Mouse (Mus musculus) mouse embryonic stem cell (cell line): ENCODE results near the gene Ino80d.

ENCODE experiments used
- in situ Hi-C, 2 experiments: fragments of 300-500 bp; cut with MboI; formaldehyde crosslinking; loops; 1 replicate in 1 of 2; 3 replicates in 1 of 2; pipeline ENCODE4 v1.14.3; 2019 to 2020; ENCODE audit warnings: low sequenced_read_pairs in 2 of 2, low pct_unique_long_range_greater_than_20kb in 1 of 2, mixed read lengths in 1 of 2; ENCODE audit not compliant: unreplicated experiment in 1 of 2

Ino80d gene

GRCm38 (mm10) chr1:63114136-63114781, at the start of gene Ino80d:
Ino80d (minus strand) TSS chr1:63114667.
- in situ Hi-C loops = no loop called here

GRCm38 (mm10) chr1:63140231-63140630, 25.8 kb upstream of the Ino80d start:
- in situ Hi-C loops = loop anchor here in 1 of 2 experiments (25.0 kb wide), 1 partner anchor 378 kb away; no protein-coding TSS in a partner anchor

DNA sequence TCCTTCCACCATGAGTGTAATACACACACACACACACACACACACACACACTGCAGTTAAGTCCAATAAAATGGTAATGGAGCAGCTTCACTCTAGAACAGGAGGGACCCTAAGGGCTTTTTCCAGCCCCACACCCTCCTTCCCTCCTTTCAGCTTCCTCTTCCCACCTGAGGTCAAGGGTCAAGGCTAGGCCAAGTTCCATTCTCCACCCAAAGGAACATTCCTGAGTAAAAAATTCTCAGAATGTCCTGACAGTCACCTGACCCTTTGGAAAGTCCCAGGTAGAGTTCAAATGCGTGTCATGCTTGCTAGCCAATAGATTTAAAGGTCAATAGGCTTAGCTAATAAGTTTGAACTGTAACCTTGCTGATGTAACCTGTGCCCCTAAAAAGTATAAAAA, 24.1 kb upstream of the Ino80d start:
- in situ Hi-C loops = loop anchor here in 1 of 2 experiments (25.0 kb wide), 1 partner anchor 376 kb away; no protein-coding TSS in a partner anchor

- in situ Hi-C loops = loop anchor here in 1 of 2 experiments (25.0 kb wide), 1 partner anchor 376 kb away; no protein-coding TSS in a partner anchor
These were observed 23.5 kb upstream of the Ino80d start for GRCm38 (mm10) chr1:63137971-63138370.

GRCm38 (mm10) chr1:63134530-63134929, 20.1 kb upstream of the Ino80d start:
- in situ Hi-C loops = loop anchor here in 1 of 2 experiments (25.0 kb wide), 1 partner anchor 372 kb away; no protein-coding TSS in a partner anchor

DNA sequence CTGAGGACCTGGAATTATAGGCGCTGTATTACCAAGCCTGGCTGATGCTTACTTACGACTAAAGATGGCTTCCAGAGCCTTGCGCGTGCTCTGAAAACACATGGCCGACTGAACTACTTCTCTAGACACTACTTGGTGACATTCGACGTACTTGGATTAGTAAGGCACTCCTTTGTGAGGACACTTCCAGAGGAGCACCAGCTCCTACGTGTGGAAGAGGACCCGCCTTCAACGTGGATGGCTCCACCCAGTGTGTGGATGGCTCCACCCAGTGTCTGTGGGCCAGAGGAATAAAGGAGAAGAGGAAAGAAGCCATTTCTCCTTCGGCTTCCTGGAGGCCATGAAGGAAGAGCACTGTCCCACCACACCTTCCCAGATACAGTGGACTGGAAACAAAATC, 17.3 kb upstream of the Ino80d start:
- in situ Hi-C loops = loop anchor here in 1 of 2 experiments (25.0 kb wide), 1 partner anchor 369 kb away; no protein-coding TSS in a partner anchor

GRCm38 (mm10) chr1:63130883-63131282, 16.4 kb upstream of the Ino80d start:
- in situ Hi-C loops = loop anchor here in 1 of 2 experiments (25.0 kb wide), 1 partner anchor 369 kb away; no protein-coding TSS in a partner anchor

- in situ Hi-C loops = loop anchor here in 1 of 2 experiments (25.0 kb wide), 1 partner anchor 368 kb away; no protein-coding TSS in a partner anchor
These were observed 15.6 kb upstream of the Ino80d start for GRCm38 (mm10) chr1:63129857-63130690.

DNA sequence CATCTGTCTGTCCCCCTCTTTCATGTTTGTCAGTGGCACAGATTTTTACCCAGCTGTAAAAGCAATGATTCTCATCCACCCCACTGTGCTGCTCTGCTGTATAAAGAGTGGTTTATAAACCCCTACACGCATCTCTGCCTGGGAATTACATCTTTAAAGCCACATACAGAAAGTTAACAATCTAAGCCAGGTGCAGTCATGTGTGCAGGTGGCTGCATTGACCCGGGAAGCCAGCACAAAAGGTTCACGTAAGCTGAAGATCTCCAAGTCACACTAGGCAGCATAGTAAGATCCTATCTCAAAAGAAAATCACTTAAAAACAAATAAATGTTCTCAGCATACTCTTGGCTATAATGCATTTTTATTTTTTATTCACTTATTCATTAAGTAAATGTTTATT, 14.8 kb upstream of the Ino80d start:
- in situ Hi-C loops = loop anchor here in 1 of 2 experiments (25.0 kb wide), 1 partner anchor 367 kb away; no protein-coding TSS in a partner anchor

DNA sequence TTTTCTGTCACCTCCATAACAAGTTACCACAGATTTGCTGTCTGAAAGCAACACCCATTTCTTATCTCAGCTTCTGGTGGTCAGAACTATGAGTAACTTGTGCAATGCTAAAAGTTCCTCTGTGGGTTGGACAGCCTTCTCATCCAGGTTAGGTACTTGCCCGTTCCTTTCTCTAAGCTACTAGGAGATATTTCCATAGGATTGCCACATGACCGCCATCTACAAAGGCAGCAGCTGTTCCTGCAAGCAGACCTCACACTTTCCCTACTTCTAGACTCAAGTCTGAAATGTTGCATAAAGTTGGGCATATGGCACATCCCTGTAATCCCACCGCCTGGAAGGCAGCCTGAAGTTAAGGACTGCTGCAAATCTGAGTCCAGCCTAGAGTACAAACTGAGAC, 11.7 kb upstream of the Ino80d start:
- in situ Hi-C loops = loop anchor here in 1 of 2 experiments (25.0 kb wide), 1 partner anchor 364 kb away; no protein-coding TSS in a partner anchor

GRCm38 (mm10) chr1:63123823-63124450, 9.5 kb upstream of the Ino80d start:
- in situ Hi-C loops = no loop called here

GRCm38 (mm10) chr1:63122005-63122404, 7.5 kb upstream of the Ino80d start:
- in situ Hi-C loops = no loop called here

- in situ Hi-C loops = no loop called here
These were observed 5.9 kb upstream of the Ino80d start for GRCm38 (mm10) chr1:63120382-63120781.

DNA sequence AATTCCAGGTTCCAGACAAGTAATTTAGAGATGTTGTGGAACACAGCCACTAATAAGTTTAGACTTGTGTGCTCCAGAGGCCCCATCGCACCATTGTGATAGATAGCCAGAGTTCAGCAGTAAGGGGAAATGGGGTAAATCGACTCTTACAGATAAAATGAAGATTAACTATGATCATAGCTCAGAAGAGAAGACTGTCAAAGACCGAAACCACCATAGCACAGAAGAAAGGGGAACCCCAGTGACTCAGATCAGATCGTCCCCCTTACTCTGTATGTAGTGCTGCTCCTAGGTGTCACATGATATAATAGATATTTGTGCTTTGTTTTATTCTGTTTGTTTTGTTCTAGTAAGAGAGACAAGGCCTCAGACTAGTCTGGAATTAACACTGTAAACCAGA, 5.2 kb upstream of the Ino80d start:
- in situ Hi-C loops = no loop called here

- in situ Hi-C loops = no loop called here
These were observed 1.1 kb upstream of the Ino80d start for GRCm38 (mm10) chr1:63115540-63115939.

DNA sequence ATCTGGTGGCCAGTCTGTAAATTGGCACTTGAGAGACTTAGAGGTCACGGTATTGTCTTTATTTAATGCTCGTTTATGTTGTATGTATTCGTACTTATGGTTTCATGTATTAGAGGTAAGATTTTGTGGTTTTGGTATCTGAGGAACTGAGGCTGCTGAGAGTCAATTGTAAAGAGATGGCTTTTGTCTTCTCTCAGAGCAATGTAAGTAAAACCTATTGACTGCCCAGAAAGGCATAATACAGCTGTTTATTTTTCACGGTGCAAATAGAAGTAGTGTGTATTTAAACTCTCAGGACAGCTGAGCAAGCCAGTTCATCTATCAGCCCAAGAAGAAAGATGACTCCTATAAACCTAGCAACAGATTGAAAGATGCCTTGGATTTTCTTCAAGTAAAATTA, 629 bp upstream of the Ino80d start:
- in situ Hi-C loops = no loop called here

DNA sequence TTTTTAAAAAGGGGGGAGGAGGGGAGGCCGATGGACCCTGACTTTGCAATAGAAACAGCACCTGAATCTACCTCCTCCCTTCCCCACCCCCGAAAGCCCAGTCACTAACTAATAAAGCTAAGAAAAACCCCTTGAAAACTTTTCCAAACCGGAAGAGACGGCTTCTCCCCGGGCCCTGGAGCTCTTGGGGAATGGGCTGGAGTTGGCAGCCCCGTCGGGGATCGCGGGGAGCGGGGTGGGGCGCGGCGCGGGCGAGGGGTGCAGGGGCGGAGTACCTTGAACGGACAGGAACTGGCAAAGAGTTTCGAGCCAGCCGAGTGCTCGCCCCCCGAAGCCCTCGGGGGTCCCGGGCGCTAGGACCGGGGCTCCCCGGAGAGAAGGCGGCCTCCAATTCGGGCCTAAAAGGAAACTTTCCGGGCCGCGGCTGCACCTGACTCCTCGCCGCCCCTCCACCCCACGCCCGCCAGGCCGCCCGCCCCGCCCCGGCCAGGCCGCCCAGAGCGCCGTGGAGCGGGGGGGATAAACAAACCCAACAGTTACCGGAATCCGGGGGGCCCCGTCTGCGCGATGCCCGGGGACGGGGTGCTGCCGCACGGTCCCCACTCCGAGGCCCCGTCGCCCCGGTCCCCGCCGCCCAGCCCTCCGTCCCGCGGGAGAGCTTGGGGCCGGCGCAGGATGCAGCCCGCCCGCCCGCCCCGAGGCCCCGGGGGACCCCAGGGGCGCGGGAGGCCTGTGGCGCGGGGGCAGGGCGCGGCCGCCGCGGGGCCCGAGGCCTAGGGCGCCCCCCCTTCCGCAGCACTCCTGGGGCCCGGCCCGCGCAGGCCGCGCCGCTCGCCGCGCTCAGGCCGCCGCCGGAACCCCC, 962 bp downstream of the Ino80d start:
- in situ Hi-C loops = no loop called here

- in situ Hi-C loops = no loop called here
These were observed 1.6 kb downstream of the Ino80d start for GRCm38 (mm10) chr1:63112865-63113261.
